Comparison of ENCODE assay signal across 9 mouse cellular contexts in genomic region chr11:11455037-11455436, GRCm38 (mm10). TPM values are rescaled to one million over a fixed set of nuclear protein-coding genes. Genes with fewer than 3 reads are reported as not detected.
DNase-seq lines count a peak whose midpoint lies in the region; ATAC-seq and TF ChIP-seq lines count a peak whose summit lies in the region.
"Had no signal": no experiment of that assay in that cellular context is flagged by ENCODE, and none has a peak within 500 bp of the region (broad histone marks: within the 10 kb centered on the region; RNA-seq: fewer than 3 reads in every experiment).

No protein-coding gene starts in this region.

- no peaks in the 10 kb centered on the region for H3K9me3 ChIP-seq in lung, postnatal 0 days (ENCODE audit: low read length)

- no peak overlapping the region for H3K4me2 ChIP-seq in lung, postnatal 0 days (replicated peaks; ENCODE audit: low read depth, low read length)

- no peak overlapping the region for H3K27ac ChIP-seq in lung, postnatal 0 days (ENCODE audit: low read length)
- H3K27ac ChIP-seq in cerebellum, adult 2 months (ENCODE audit: insufficient read depth, low read length): no peak overlapping the region

- ATAC-seq in lung, postnatal 0 days: no peak
- 0 out of 2 replicates have a peak, but pooled peaks have one; percentile 53 for ATAC-seq in monocyte, adult 5-6 weeks (replicated peaks; ENCODE audit: insufficient number of reproducible peaks, low FRiP score, low TSS enrichment, poor library complexity, severe bottlenecking)

- no peak for TF ChIP-seq POLR2A in lung, adult 2 months (IDR thresholded peaks at IDR 0.05; ENCODE audit: borderline replicate concordance, extremely low read depth, low read depth, low read length)
- no peak for TF ChIP-seq POLR2A in cerebellum, adult 2 months (IDR thresholded peaks at IDR 0.05; ENCODE audit: borderline replicate concordance, insufficient read depth, low read length)

- no peaks in the 10 kb centered on the region for H3K27me3 ChIP-seq in lung, postnatal 0 days (replicated peaks; ENCODE audit: insufficient read depth, low read length)
- H3K27me3 ChIP-seq in cerebellum, adult 2 months (ENCODE audit: control insufficient read depth, insufficient read depth, low read length): no peaks in the 10 kb centered on the region

- 19% methylated on average over 2 of the region's 2 CpGs for WGBS in lung, postnatal 0 days
- 28% methylated on average over 2 of the region's 2 CpGs for WGBS in lung, adult 2 months
- WGBS in cerebellum, adult 2 months: 40% methylated on average over 2 of the region's 2 CpGs

- no peak for TF ChIP-seq EP300 in lung, postnatal 0 days (IDR thresholded peaks at IDR 0.05)

- peak; percentile 69 for TF ChIP-seq CTCF in lung, postnatal 0 days (IDR thresholded peaks at IDR 0.05)
- no peak for TF ChIP-seq CTCF in lung, adult 2 months (IDR thresholded peaks at IDR 0.05; ENCODE audit: insufficient read depth, low read length)
- TF ChIP-seq CTCF in cerebellum, adult 2 months (IDR thresholded peaks at IDR 0.05; ENCODE audit: borderline replicate concordance, insufficient read depth, low read depth, low read length): no peak

- H3K9ac ChIP-seq in lung, postnatal 0 days (replicated peaks; ENCODE audit: low read depth): no peak overlapping the region

- H3K36me3 ChIP-seq in lung, postnatal 0 days (ENCODE audit: insufficient read depth, low read length): no peaks in the 10 kb centered on the region

- no peaks in the 10 kb centered on the region for H3K4me1 ChIP-seq in lung, postnatal 0 days (ENCODE audit: insufficient read depth, low read depth, low read length)
- no peaks in the 10 kb centered on the region for H3K4me1 ChIP-seq in lung, adult 2 months (ENCODE audit: control insufficient read depth, insufficient read depth, low read length)
- no peaks in the 10 kb centered on the region for H3K4me1 ChIP-seq in cerebellum, adult 2 months (ENCODE audit: control insufficient read depth, insufficient read depth, low read length)

- H3K4me3 ChIP-seq in lung, postnatal 0 days (ENCODE audit: low read depth, low read length): no peak overlapping the region
- H3K4me3 ChIP-seq in lung, adult 2 months (replicated peaks; ENCODE audit: extremely low read depth, low read depth, low read length): no peak overlapping the region
- no peak overlapping the region for H3K4me3 ChIP-seq in cerebellum, adult 2 months (replicated peaks; ENCODE audit: insufficient read depth, low read depth, low read length)

- DNase-seq in cerebellum, postnatal 14 days: peak; percentile 4 to 10
- DNase-seq in cerebellum, adult 8-10 months: no peak
- DNase-seq in lung, postnatal 0 days (ENCODE audit: low spot score): peak; percentile 60
- DNase-seq in lung, adult 2 months: no peak
- DNase-seq in embryo, embryonic 10.5 days (ENCODE audit: low spot score): peak; percentile 46
- DNase-seq in cerebellum, adult 2 months: no peak
- DNase-seq in heart, adult 18-20 months: no peak
- DNase-seq: thymus, postnatal 36 days had no signal

RNA-seq across cellular contexts. Expression of gene Spata48, which starts 6.9 kb away (rescaled TPM):
- polyA plus RNA-seq in lung, postnatal 0 days (2015; fragmentation: Nextera tagmentation; extraction: Ambion mirVana): 0.77 and 1.6 TPM in 2 replicates
- polyA plus RNA-seq in lung, adult 2 months (2012; rRNA removed): 0.80 and 1.6 TPM in 2 replicates
- 0.86 to 2.5 TPM (median 2.2 TPM) in 3 replicates for total RNA-seq in monocyte, adult 5-6 weeks (2017)
- 0.62 and 1.0 TPM in 2 replicates for polyA plus RNA-seq in cerebellum, adult 2 months (2012; rRNA removed)
- 1 to 10 TPM; 1.2 to 1.9 TPM for total RNA-seq in heart, adult 18-20 months (2021)

RNA-seq across cellular contexts. Expression of gene Zpbp, which starts 7.2 kb away (rescaled TPM):
- 0.24 and 0.29 TPM in 2 replicates for polyA plus RNA-seq in lung, postnatal 0 days (2015; fragmentation: Nextera tagmentation; extraction: Ambion mirVana)
- polyA plus RNA-seq in lung, adult 2 months (2012; rRNA removed): 0.06 and 0.16 TPM in 2 replicates
- total RNA-seq in monocyte, adult 5-6 weeks (2017): 0.11 to 1.3 TPM (median 0.48 TPM) in 3 replicates
- 0.40 and 0.46 TPM in 2 replicates for polyA plus RNA-seq in cerebellum, adult 2 months (2012; rRNA removed)
- total RNA-seq in heart, adult 18-20 months (2021): under 1 TPM; 0.57 to 0.80 TPM

Comparison
In these comparisons a context has a peak if more than half of its experiments do, and no peak if none do; other contexts are left out.
1. DNase-seq: peak in cerebellum, postnatal 14 days (2 of 2), lung, postnatal 0 days (single experiment) and embryo, embryonic 10.5 days (single experiment); none in cerebellum, adult 8-10 months (single experiment), lung, adult 2 months (single experiment), cerebellum, adult 2 months (0 of 2) and heart, adult 18-20 months (0 of 2).